Mouse (Mus musculus) left cerebral cortex, adult 18-20 months (tissue): ENCODE data around the gene Gaa. TPM values are rescaled to one million over a fixed set of nuclear protein-coding genes. Genes with fewer than 3 reads are reported as not detected.
A peak's percentile ranks its signal among the peaks of the same experiment; 100 is the strongest.

ENCODE experiments used
- DNase-seq, 2 experiments: peaks; one replicate each; pipeline ENCODE4 v3.0.0; 2021 to 2022; ENCODE audit warnings: low spot score in 2 of 2, mixed read lengths in 1 of 2
- total RNA-seq, 2 experiments: library from RNA; stranded (reverse); gene quantifications; 2 replicates each; pipeline ENCODE4 v1.2.3; 2021

The Gaa gene
- total RNA-seq, 2 experiments from 2014 or later, result 242 to 279 TPM

GRCm38 (mm10) chr11:119300246-119300935, 32.7 kb downstream of the Gaa start:
- DNase-seq, result no peak

- no peak for DNase-seq
Observed at GRCm38 (mm10) chr11:119300986-119301385, 33.3 kb downstream of the Gaa start.

- peak in 1 of 2 experiments; percentile 30 for DNase-seq
Observed at GRCm38 (mm10) chr11:119304904-119305712, 37.4 kb downstream of the Gaa start.

- DNase-seq, result no peak
Observed at GRCm38 (mm10) chr11:119306762-119307657, 39.3 kb downstream of the Gaa start.

- no peak for DNase-seq
Observed at GRCm38 (mm10) chr11:119307658-119307867, 39.9 kb downstream of the Gaa start, which contains the start of gene Card14. TSS of gene Card14 (plus strand) at chr11:119307768.

GRCm38 (mm10) chr11:119307916-119308315, 40.2 kb downstream of the Gaa start:
- DNase-seq, result no peak

GRCm38 (mm10) chr11:119310621-119311020, 42.9 kb downstream of the Gaa start:
- DNase-seq, result no peak

GRCm38 (mm10) chr11:119314252-119314936, 46.7 kb downstream of the Gaa start:
- DNase-seq, result no peak

GRCm38 (mm10) chr11:119316720-119317119, 49.0 kb downstream of the Gaa start:
- no peak for DNase-seq

- no peak for DNase-seq
Observed at GRCm38 (mm10) chr11:119322521-119322920, 54.8 kb downstream of the Gaa start.

- no peak for DNase-seq
Observed at GRCm38 (mm10) chr11:119325068-119325467, 57.4 kb downstream of the Gaa start.

- peak in 1 of 2 experiments; percentile 19 for DNase-seq
Observed at GRCm38 (mm10) chr11:119330592-119330991, 62.9 kb downstream of the Gaa start.

- DNase-seq, result no peak
Observed at GRCm38 (mm10) chr11:119331970-119332369, 64.3 kb downstream of the Gaa start.

Other genes with a start within 250 kb of the Gaa start
- gene Cbx2, start 244.9 kb upstream of the Gaa start, total RNA-seq, result 1 to 10 TPM; 1.8 to 2.2 TPM
- gene Cbx8, start 226.9 kb upstream of the Gaa start, total RNA-seq, result 10 to 100 TPM in 1 of 2 experiments, 1 to 10 TPM in 1; 8.3 to 13.3 TPM
- gene Cbx4, start 181.7 kb upstream of the Gaa start, total RNA-seq, result 10 to 100 TPM; 46.0 to 49.9 TPM
- gene Tbc1d16, start 39.4 kb upstream of the Gaa start, total RNA-seq, result 10 to 100 TPM; 24.8 to 27.5 TPM
- under 1 TPM; 0.70 to 0.91 TPM for gene Ccdc40, start 39.3 kb upstream of the Gaa start, total RNA-seq
- 10 to 100 TPM; 75.9 to 83.0 TPM for gene Eif4a3, start 32.2 kb downstream of the Gaa start, total RNA-seq
- under 1 TPM; 0.12 to 0.28 TPM for gene Card14, start 39.9 kb downstream of the Gaa start, total RNA-seq
- 1 to 10 TPM; 3.9 to 4.1 TPM for gene Sgsh, start 87.6 kb downstream of the Gaa start, total RNA-seq
- 1 to 10 TPM; 3.4 to 4.0 TPM for gene Slc26a11, start 87.7 kb downstream of the Gaa start, total RNA-seq
- gene Rnf213, start 125.2 kb downstream of the Gaa start, total RNA-seq, result 1 to 10 TPM; 3.6 to 4.0 TPM
- 10 to 100 TPM; 32.2 to 35.1 TPM for gene Endov, start 223.5 kb downstream of the Gaa start, total RNA-seq